In genomic region chr4:70332981-70333380, GRCm38 (mm10) we compare ENCODE assay signal across 15 mouse cellular contexts.
"Had no signal": no experiment of that assay in that cellular context is flagged by ENCODE, and none has a peak within 500 bp of the region (broad histone marks: within the 10 kb centered on the region; RNA-seq: fewer than 3 reads in every experiment).

No protein-coding gene starts in this region.

- H3K4me1 ChIP-seq: limb, embryonic 15.5 days; liver, embryonic 12.5 days had no signal

- H3K4me2 ChIP-seq: limb, embryonic 15.5 days; liver, embryonic 12.5 days; lung, embryonic 14.5 days; midbrain, embryonic 15.5 days; neural tube, embryonic 13.5 days had no signal

- H3K27ac ChIP-seq: left cerebral cortex, adult 2 months; limb, embryonic 15.5 days; liver, embryonic 12.5 days; midbrain, embryonic 10.5 days; midbrain, embryonic 15.5 days; neural tube, embryonic 13.5 days had no signal

- ATAC-seq: liver, embryonic 12.5 days; midbrain, embryonic 15.5 days had no signal

- H3K9ac ChIP-seq: limb, embryonic 15.5 days; liver, embryonic 12.5 days; lung, embryonic 14.5 days; midbrain, embryonic 15.5 days; neural tube, embryonic 13.5 days had no signal

- DNase-seq: kidney, postnatal 14 days; lung, embryonic 14.5 days; lung, postnatal 10 days; lung, postnatal 4 days; retina, postnatal 1 day; right cerebral cortex, postnatal 4 days; spleen, adult 18-20 months; thymus, adult 18-20 months; thymus, postnatal 25 days had no signal

- H3K27me3 ChIP-seq: limb, embryonic 15.5 days; liver, embryonic 12.5 days; midbrain, embryonic 15.5 days; neural tube, embryonic 13.5 days had no signal

- H3K4me3 ChIP-seq: left cerebral cortex, adult 2 months; limb, embryonic 15.5 days; liver, embryonic 12.5 days; midbrain, embryonic 10.5 days; midbrain, embryonic 15.5 days; neural tube, embryonic 13.5 days had no signal

- H3K9me3 ChIP-seq: limb, embryonic 15.5 days; liver, embryonic 12.5 days; midbrain, embryonic 10.5 days; midbrain, embryonic 15.5 days; neural tube, embryonic 13.5 days had no signal
